27 mouse cellular contexts compared by ENCODE assay signal in genomic region chr3:67806847-67807601, GRCm38 (mm10).
DNase-seq lines count a peak whose midpoint lies in the region; ATAC-seq lines count a peak whose summit lies in the region.
"Had no signal": no experiment of that assay in that cellular context is flagged by ENCODE, and none has a peak within 500 bp of the region (broad histone marks: within the 10 kb centered on the region; RNA-seq: fewer than 3 reads in every experiment).

No protein-coding gene starts in this region.

- H3K9ac ChIP-seq in hindbrain, embryonic 16.5 days (ENCODE audit: low read depth, low read length) = no peak overlapping the region
- H3K9ac ChIP-seq in hindbrain, embryonic 12.5 days = no peak overlapping the region
- no peak overlapping the region for H3K9ac ChIP-seq in neural tube, embryonic 11.5 days (ENCODE audit: low read length)
- H3K9ac ChIP-seq in neural tube, embryonic 13.5 days = no peak overlapping the region
- H3K9ac ChIP-seq: embryonic facial prominence, embryonic 15.5 days; forebrain, postnatal 0 days; heart, embryonic 13.5 days had no signal

- no peaks in the 10 kb centered on the region for H3K27me3 ChIP-seq in hindbrain, embryonic 16.5 days (replicated peaks; ENCODE audit: control insufficient read depth, insufficient read depth, low read length)
- no peaks in the 10 kb centered on the region for H3K27me3 ChIP-seq in hindbrain, embryonic 12.5 days
- H3K27me3 ChIP-seq in neural tube, embryonic 11.5 days (ENCODE audit: control insufficient read depth, insufficient read depth, low read length) = no peaks in the 10 kb centered on the region
- no peaks in the 10 kb centered on the region for H3K27me3 ChIP-seq in neural tube, embryonic 13.5 days
- H3K27me3 ChIP-seq: CH12.LX; embryonic facial prominence, embryonic 15.5 days; heart, embryonic 13.5 days had no signal

- 49% methylated on average over 9 of the region's 9 CpGs for WGBS in hindbrain, embryonic 16.5 days
- WGBS in hindbrain, embryonic 12.5 days = 64% methylated on average over 9 of the region's 9 CpGs
- 57% methylated on average over 9 of the region's 9 CpGs for WGBS in neural tube, embryonic 11.5 days
- WGBS in neural tube, embryonic 13.5 days = 34% methylated on average over 9 of the region's 9 CpGs

- H3K27ac ChIP-seq in hindbrain, embryonic 16.5 days (ENCODE audit: low read depth, low read length) = no peak overlapping the region
- H3K27ac ChIP-seq in hindbrain, embryonic 12.5 days = no peak overlapping the region
- no peak overlapping the region for H3K27ac ChIP-seq in neural tube, embryonic 11.5 days (ENCODE audit: low read depth, low read length)
- no peak overlapping the region for H3K27ac ChIP-seq in neural tube, embryonic 13.5 days (replicated peaks)
- H3K27ac ChIP-seq: embryonic facial prominence, embryonic 15.5 days; heart, embryonic 10.5 days; heart, embryonic 13.5 days had no signal

- ATAC-seq in hindbrain, embryonic 16.5 days = peak; percentile 48; the same call in 1 of the 2 replicates
- no peak for ATAC-seq in hindbrain, embryonic 12.5 days (ENCODE audit: low FRiP score)
- peak; percentile 53 for ATAC-seq in neural tube, embryonic 11.5 days (ENCODE audit: insufficient read depth, low FRiP score, low TSS enrichment)
- ATAC-seq in neural tube, embryonic 13.5 days (ENCODE audit: low read depth) = peak; percentile 87
- ATAC-seq: forebrain, embryonic 14.5 days; forebrain, postnatal 0 days; Patski had no signal

- DNase-seq in neural tube, embryonic 11.5 days (ENCODE audit: low spot score) = peak; percentile 10
- no peak for DNase-seq in neural tube, embryonic 10.5 days (ENCODE audit: extremely low spot score, low spot score)
- no peak for DNase-seq in adipocyte (ENCODE audit: low spot score)
- DNase-seq in spleen, postnatal 4 days (ENCODE audit: low spot score in 2 of 2) = no peak
- DNase-seq: adrenal gland, adult 2 months; adrenal gland, postnatal 14 days; B cell, adult 2 months; cerebellum, adult 11-12 months; cerebellum, adult 8-10 months; cerebellum, postnatal 10 days; cerebellum, postnatal 36 days; embryo, embryonic 11 days; forebrain, postnatal 0 days; gastrocnemius, postnatal 25 days; heart, adult 18-20 months; heart, postnatal 14 days; heart, postnatal 4 days had no signal

- no peaks in the 10 kb centered on the region for H3K36me3 ChIP-seq in hindbrain, embryonic 16.5 days (ENCODE audit: control insufficient read depth, insufficient read depth, low read length)
- H3K36me3 ChIP-seq in hindbrain, embryonic 12.5 days = no peaks in the 10 kb centered on the region
- H3K36me3 ChIP-seq in neural tube, embryonic 11.5 days (ENCODE audit: control insufficient read depth, insufficient read depth, low read length) = no peaks in the 10 kb centered on the region
- no peaks in the 10 kb centered on the region for H3K36me3 ChIP-seq in neural tube, embryonic 13.5 days
- H3K36me3 ChIP-seq: embryonic facial prominence, embryonic 15.5 days; G1E; heart, embryonic 10.5 days; heart, embryonic 13.5 days had no signal

- H3K9me3 ChIP-seq in hindbrain, embryonic 16.5 days (ENCODE audit: control insufficient read depth, low read length) = no peaks in the 10 kb centered on the region
- no peaks in the 10 kb centered on the region for H3K9me3 ChIP-seq in hindbrain, embryonic 12.5 days (replicated peaks)
- no peaks in the 10 kb centered on the region for H3K9me3 ChIP-seq in neural tube, embryonic 11.5 days (ENCODE audit: control insufficient read depth, low read length)
- H3K9me3 ChIP-seq in neural tube, embryonic 13.5 days = no peaks in the 10 kb centered on the region
- H3K9me3 ChIP-seq: embryonic facial prominence, embryonic 15.5 days; G1E; heart, embryonic 10.5 days; heart, embryonic 13.5 days had no signal

- no peak overlapping the region for H3K4me2 ChIP-seq in hindbrain, embryonic 16.5 days (ENCODE audit: low read length)
- no peak overlapping the region for H3K4me2 ChIP-seq in hindbrain, embryonic 12.5 days (replicated peaks)
- H3K4me2 ChIP-seq in neural tube, embryonic 11.5 days (ENCODE audit: low read depth) = no peak overlapping the region
- H3K4me2 ChIP-seq in neural tube, embryonic 13.5 days = no peak overlapping the region
- H3K4me2 ChIP-seq: embryonic facial prominence, embryonic 15.5 days; heart, embryonic 13.5 days had no signal

- no peaks in the 10 kb centered on the region for H3K4me1 ChIP-seq in hindbrain, embryonic 16.5 days (ENCODE audit: control insufficient read depth, insufficient read depth, low read depth, low read length)
- H3K4me1 ChIP-seq in hindbrain, embryonic 12.5 days = no peaks in the 10 kb centered on the region
- 0 out of 2 replicates have a peak, but pooled peaks cover 2% of the 10 kb centered on the region for H3K4me1 ChIP-seq in neural tube, embryonic 11.5 days (ENCODE audit: control insufficient read depth, insufficient read depth, low read length)
- peaks cover 13% of the 10 kb centered on the region for H3K4me1 ChIP-seq in neural tube, embryonic 13.5 days (replicated peaks)
- H3K4me1 ChIP-seq: embryonic facial prominence, embryonic 15.5 days; heart, embryonic 10.5 days; heart, embryonic 13.5 days had no signal

- H3K4me3 ChIP-seq in hindbrain, embryonic 16.5 days (ENCODE audit: low read length) = no peak overlapping the region
- H3K4me3 ChIP-seq in hindbrain, embryonic 12.5 days = no peak overlapping the region
- H3K4me3 ChIP-seq in neural tube, embryonic 11.5 days (ENCODE audit: low read depth, low read length) = no peak overlapping the region
- no peak overlapping the region for H3K4me3 ChIP-seq in neural tube, embryonic 13.5 days
- H3K4me3 ChIP-seq: embryonic facial prominence, embryonic 15.5 days; heart, embryonic 10.5 days; heart, embryonic 13.5 days had no signal
